Mouse (Mus musculus) midbrain, postnatal 0 days (tissue): ENCODE measurements around the gene Men1. TPM values are rescaled to one million over a fixed set of nuclear protein-coding genes. Genes with fewer than 3 reads are reported as not detected.
A peak's percentile ranks its signal among the peaks of the same experiment; 100 is the strongest.

ENCODE experiments used
- ATAC-seq: fragments of 200-750 bp; cut with Nextera tagmentation; 2 replicates; pipeline ENCODE4 v1.8.0; 2017; ENCODE audit warnings: moderate number of reproducible peaks, mild to moderate bottlenecking, moderate TSS enrichment, moderate library complexity; ENCODE audit not compliant: low FRiP score
- DNase-seq: peaks from one replicate; pipeline ENCODE4 v3.0.0-alpha.2; 2015; ENCODE audit warnings: low spot score
- H3K27ac ChIP-seq: fragments of 300-500 bp; sonication (generic); 2 replicates; pipeline ENCODE4 v1.5.1; 2014; ENCODE audit warnings: low read depth, mild to moderate bottlenecking, low read length, mixed read lengths
- H3K27me3 ChIP-seq: fragments of 300-500 bp; sonication (generic); 2 replicates; pipeline ENCODE4 v1.6.1; 2014; ENCODE audit warnings: low read length, control low read depth, mixed read lengths; ENCODE audit not compliant: insufficient read depth
- H3K36me3 ChIP-seq: fragments of 300-500 bp; sonication (generic); 2 replicates; pipeline ENCODE4 v1.6.1; 2014; ENCODE audit warnings: low read length, control low read depth, mixed read lengths; ENCODE audit not compliant: insufficient read depth
- H3K4me1 ChIP-seq: fragments of 300-500 bp; sonication (generic); 2 replicates; pipeline ENCODE4 v1.6.1; 2014; ENCODE audit warnings: mild to moderate bottlenecking, control low read depth, antibody characterized with exemption, low read length, mixed read lengths; ENCODE audit not compliant: insufficient read depth
- H3K4me2 ChIP-seq: fragments of 300-500 bp; sonication (generic); 2 replicates; pipeline ENCODE4 v1.6.1; 2014; ENCODE audit warnings: low read depth, mild to moderate bottlenecking, low read length, mixed read lengths; ENCODE audit not compliant: poor library complexity, severe bottlenecking
- H3K4me3 ChIP-seq: fragments of 300-500 bp; sonication (generic); 2 replicates; pipeline ENCODE4 v1.5.1; 2014; ENCODE audit warnings: low read depth, mild to moderate bottlenecking, low read length, moderate library complexity
- H3K9ac ChIP-seq: fragments of 300-500 bp; sonication (generic); replicated peaks from 2 replicates; pipeline ENCODE4 v1.6.1; 2014; ENCODE audit warnings: mild to moderate bottlenecking, low read length, moderate library complexity, mixed read lengths; ENCODE audit not compliant: poor library complexity, severe bottlenecking
- H3K9me3 ChIP-seq: fragments of 300-500 bp; sonication (generic); 2 replicates; pipeline ENCODE4 v1.6.1; 2016; ENCODE audit warnings: low read length, control low read depth
- CTCF ChIP-seq: IDR thresholded peaks from 2 replicates; pipeline ENCODE4 v1.5.1; 2016; ENCODE audit warnings: antibody characterized with exemption, mild to moderate bottlenecking
- WGBS: fragments of 180-500 bp; shearing (Covaris S2); extraction: QIAGEN DNeasy Blood & Tissue Kit; methylation state at CpG from one replicate; pipeline ENCODE4 v1.1.7; 2014; 5-methylcytosine and 5-hydroxymethylcytosine counted together
- polyA plus RNA-seq: library from polyadenylated mRNA; unstranded; fragments of >200 nt; fragmentation: Nextera tagmentation; extraction: Ambion mirVana; gene quantifications from 2 replicates; pipeline ENCODE4 v1.2.1, GENCODE M21; 2015
- total RNA-seq: library from RNA; depleted of rRNA; stranded (reverse); fragments of >200 nt; gene quantifications from 2 replicates; pipeline ENCODE4 v1.2.3, GENCODE M21; 2014

Men1 gene
- total and polyA plus RNA-seq, 2 experiments from 2014 or later: 56.8 to 85.6 TPM

GRCm38 (mm10) chr19:6351431-6352106 lies 16.8 kb downstream of the Men1 start:
- Histone ChIP-seq H3K4me1 (no peaks in the 10 kb centered on the region), H3K4me2 (no peak overlapping the region), H3K9me3 (no peaks in the 10 kb centered on the region), H3K4me3 (no peak overlapping the region), H3K27ac (no peak overlapping the region), H3K9ac (no peak overlapping the region), H3K36me3 (peaks cover 39% of the 10 kb centered on the region), H3K27me3 (no peaks in the 10 kb centered on the region)
- WGBS: 66% methylated on average over 14 of the region's 14 CpGs
- DNase-seq (no peak), ATAC-seq (no peak)
- TF ChIP-seq CTCF: no peak

GRCm38 (mm10) chr19:6352107-6352505 lies 17.3 kb downstream of the Men1 start:
- H3K4me1 ChIP-seq: no peaks in the 10 kb centered on the region
- H3K4me2 ChIP-seq: no peak overlapping the region
- H3K9ac ChIP-seq: no peak overlapping the region
- no peak for ATAC-seq
- no peak for DNase-seq
- H3K27me3 ChIP-seq: no peaks in the 10 kb centered on the region
- no peak for TF ChIP-seq CTCF
- H3K27ac ChIP-seq: no peak overlapping the region
- H3K4me3 ChIP-seq: no peak overlapping the region
- no peaks in the 10 kb centered on the region for H3K9me3 ChIP-seq
- WGBS: 95% methylated on average over 2 of the region's 2 CpGs
- H3K36me3 ChIP-seq: peaks cover 36% of the 10 kb centered on the region

GRCm38 (mm10) chr19:6354030-6354429 lies 19.3 kb downstream of the Men1 start:
- Histone ChIP-seq H3K27ac (no peak overlapping the region), H3K4me1 (no peaks in the 10 kb centered on the region), H3K36me3 (peaks cover 24% of the 10 kb centered on the region), H3K27me3 (no peaks in the 10 kb centered on the region), H3K9me3 (no peaks in the 10 kb centered on the region), H3K4me2 (no peak overlapping the region), H3K4me3 (no peak overlapping the region), H3K9ac (no peak overlapping the region)
- 73% methylated on average over 7 of the region's 7 CpGs for WGBS
- no peak for ATAC-seq
- DNase-seq: no peak
- TF ChIP-seq CTCF: no peak

- no peaks in the 10 kb centered on the region for H3K9me3 ChIP-seq
- no peak overlapping the region for H3K9ac ChIP-seq
- WGBS: 95% methylated on average over 3 of the region's 3 CpGs
- H3K4me3 ChIP-seq: no peak overlapping the region
- no peak overlapping the region for H3K4me2 ChIP-seq
- H3K27ac ChIP-seq: no peak overlapping the region
- peaks cover 5% of the 10 kb centered on the region for H3K4me1 ChIP-seq
- no peak for TF ChIP-seq CTCF
- ATAC-seq: no peak
- peaks cover 7% of the 10 kb centered on the region; the same call in 1 of the 2 replicates for H3K36me3 ChIP-seq
- H3K27me3 ChIP-seq: no peaks in the 10 kb centered on the region
- DNase-seq: no peak
Observed at GRCm38 (mm10) chr19:6361291-6361690, 26.5 kb downstream of the Men1 start.

- DNase-seq: no peak
- no peak overlapping the region for H3K9ac ChIP-seq
- peaks cover 22% of the 10 kb centered on the region; the same call in 1 of the 2 replicates for H3K36me3 ChIP-seq
- peaks cover 5% of the 10 kb centered on the region for H3K4me1 ChIP-seq
- WGBS: 0% methylated on average over 11 of the region's 11 CpGs
- no peaks in the 10 kb centered on the region for H3K27me3 ChIP-seq
- H3K4me2 ChIP-seq: peak overlapping the region; percentile 54
- no peak for ATAC-seq
- no peak for TF ChIP-seq CTCF
- H3K4me3 ChIP-seq: peak overlapping the region; percentile 100
- H3K27ac ChIP-seq: peak overlapping the region; percentile 100
- H3K9me3 ChIP-seq: no peaks in the 10 kb centered on the region
Observed at GRCm38 (mm10) chr19:6363091-6363410, 28.3 kb downstream of the Men1 start.

GRCm38 (mm10) chr19:6363411-6364240 lies 28.8 kb downstream of the Men1 start, which contains the start of gene Sf1:
Gene Sf1, plus strand, starts transcription at chr19:6363690.
- peak; percentile 100 for DNase-seq
- H3K27ac ChIP-seq: peak within 1 kb of the TSS; percentile 100
- H3K9ac ChIP-seq: peak within 1 kb of the TSS; percentile 98
- WGBS: 2% methylated on average over 80 of the region's 85 CpGs
- peaks cover 28% of the 10 kb centered on the region; the same call in 1 of the 2 replicates for H3K36me3 ChIP-seq
- H3K27me3 ChIP-seq: no peaks in the 10 kb centered on the region
- peak within 1 kb of the TSS; percentile 90 for H3K4me2 ChIP-seq
- H3K9me3 ChIP-seq: no peaks in the 10 kb centered on the region
- TF ChIP-seq CTCF: 0 out of 2 replicates have a peak, but pooled peaks have one; percentile 1
- ATAC-seq: peak; percentile 98
- H3K4me3 ChIP-seq: peak within 1 kb of the TSS; percentile 100
- H3K4me1 ChIP-seq: peaks cover 5% of the 10 kb centered on the region
